Mouse (Mus musculus): ENCODE measurements at regions not wholly inside any gene's neighbourhood (a gene's known extent, or its start where the extent isn't known, plus 50 kb on each side); places are given as distances from the start of the nearest gene placed in this dataset.

DNA sequence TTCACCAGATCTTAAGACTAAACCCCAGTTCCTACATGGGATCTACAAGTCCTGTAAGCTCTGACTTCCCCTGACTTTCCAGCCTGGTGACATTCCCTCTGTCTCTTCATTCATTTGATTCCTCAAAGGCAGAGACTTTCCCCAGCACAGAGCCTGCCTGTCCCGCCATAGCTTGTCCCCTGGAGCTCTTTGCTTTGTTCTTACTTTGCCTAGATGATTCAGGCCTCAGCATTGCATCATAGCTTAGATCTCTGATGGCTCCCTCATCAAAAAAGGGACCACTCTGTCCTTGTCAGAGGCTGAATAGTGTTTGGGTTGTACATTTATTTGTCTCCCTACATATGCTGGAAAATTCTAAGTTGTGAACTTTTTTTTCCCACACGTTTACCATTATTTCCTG, 57.6 kb upstream of the Exoc6 start:
- no peak overlapping the region for H3K4me3 ChIP-seq (ENCODE audit: low read depth, low read length)
- no peak overlapping the region for H3K4me2 ChIP-seq (replicated peaks; ENCODE audit: low read depth, low read length)
- 61% methylated on average over 2 of the region's 2 CpGs for WGBS
- H3K9ac ChIP-seq (replicated peaks; ENCODE audit: low read depth): no peak overlapping the region
- no peaks in the 10 kb centered on the region for H3K36me3 ChIP-seq (ENCODE audit: insufficient read depth, low read length)
- no peak for ATAC-seq
- no peaks in the 10 kb centered on the region; the same call in 1 of the 2 replicates for H3K4me1 ChIP-seq (ENCODE audit: insufficient read depth, low read depth, low read length)
- TF ChIP-seq EP300 (IDR thresholded peaks at IDR 0.05) (no peak), CTCF (IDR thresholded peaks at IDR 0.05) (no peak)
- no peaks in the 10 kb centered on the region for H3K27me3 ChIP-seq (replicated peaks; ENCODE audit: insufficient read depth, low read length)
- H3K9me3 ChIP-seq (ENCODE audit: low read length): no peaks in the 10 kb centered on the region
- no peak for DNase-seq (ENCODE audit: low spot score)
- no peak overlapping the region for H3K27ac ChIP-seq (ENCODE audit: low read length)

DNA sequence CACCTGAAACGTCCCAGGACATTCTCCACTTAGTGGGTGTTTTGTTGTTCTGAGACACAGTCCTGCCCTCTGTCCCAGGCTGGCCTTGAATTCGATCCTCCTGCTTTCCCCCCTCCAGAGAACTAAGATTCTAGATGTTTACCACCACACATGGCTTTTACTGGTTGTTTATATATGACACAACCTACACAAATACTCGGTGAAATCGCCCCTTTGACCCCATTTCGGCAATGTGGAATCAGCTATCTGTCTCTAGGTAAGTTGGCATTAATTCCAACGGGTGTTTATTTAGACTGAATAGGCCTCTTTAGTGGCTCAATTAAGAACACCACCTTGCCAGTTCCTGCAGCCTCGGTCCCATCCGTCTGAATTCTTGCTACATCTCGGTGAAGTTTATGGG, 56.8 kb upstream of the Exoc6 start:
- H3K27ac ChIP-seq (ENCODE audit: low read length): no peak overlapping the region
- DNase-seq (ENCODE audit: low spot score) (no peak), ATAC-seq (no peak)
- 30% methylated on average over 9 of the region's 9 CpGs for WGBS
- H3K27me3 ChIP-seq (replicated peaks; ENCODE audit: insufficient read depth, low read length): no peaks in the 10 kb centered on the region
- no peak overlapping the region for H3K4me2 ChIP-seq (replicated peaks; ENCODE audit: low read depth, low read length)
- no peak overlapping the region for H3K9ac ChIP-seq (replicated peaks; ENCODE audit: low read depth)
- H3K9me3 ChIP-seq (ENCODE audit: low read length): no peaks in the 10 kb centered on the region
- H3K36me3 ChIP-seq (ENCODE audit: insufficient read depth, low read length): no peaks in the 10 kb centered on the region
- H3K4me3 ChIP-seq (ENCODE audit: low read depth, low read length): no peak overlapping the region
- no peak for TF ChIP-seq CTCF (IDR thresholded peaks at IDR 0.05)
- no peak for TF ChIP-seq EP300 (IDR thresholded peaks at IDR 0.05)
- no peaks in the 10 kb centered on the region; the same call in 1 of the 2 replicates for H3K4me1 ChIP-seq (ENCODE audit: insufficient read depth, low read depth, low read length)

GRCm38 (mm10) chr19:37493921-37494485, 56.2 kb upstream of the Exoc6 start:
- no peak overlapping the region for H3K4me2 ChIP-seq (replicated peaks; ENCODE audit: low read depth, low read length)
- no peaks in the 10 kb centered on the region; the same call in 1 of the 2 replicates for H3K4me1 ChIP-seq (ENCODE audit: insufficient read depth, low read depth, low read length)
- H3K9ac ChIP-seq (replicated peaks; ENCODE audit: low read depth): no peak overlapping the region
- DNase-seq (ENCODE audit: low spot score) (peak; percentile 51), ATAC-seq (peak; percentile 57)
- H3K9me3 ChIP-seq (ENCODE audit: low read length): no peaks in the 10 kb centered on the region
- H3K27me3 ChIP-seq (replicated peaks; ENCODE audit: insufficient read depth, low read length): no peaks in the 10 kb centered on the region
- no peak overlapping the region for H3K4me3 ChIP-seq (ENCODE audit: low read depth, low read length)
- H3K36me3 ChIP-seq (ENCODE audit: insufficient read depth, low read length): no peaks in the 10 kb centered on the region
- WGBS: 12% methylated on average over 10 of the region's 10 CpGs
- H3K27ac ChIP-seq (ENCODE audit: low read length): no peak overlapping the region
- TF ChIP-seq CTCF (IDR thresholded peaks at IDR 0.05) (no peak), EP300 (IDR thresholded peaks at IDR 0.05) (peak; percentile 71)

DNA sequence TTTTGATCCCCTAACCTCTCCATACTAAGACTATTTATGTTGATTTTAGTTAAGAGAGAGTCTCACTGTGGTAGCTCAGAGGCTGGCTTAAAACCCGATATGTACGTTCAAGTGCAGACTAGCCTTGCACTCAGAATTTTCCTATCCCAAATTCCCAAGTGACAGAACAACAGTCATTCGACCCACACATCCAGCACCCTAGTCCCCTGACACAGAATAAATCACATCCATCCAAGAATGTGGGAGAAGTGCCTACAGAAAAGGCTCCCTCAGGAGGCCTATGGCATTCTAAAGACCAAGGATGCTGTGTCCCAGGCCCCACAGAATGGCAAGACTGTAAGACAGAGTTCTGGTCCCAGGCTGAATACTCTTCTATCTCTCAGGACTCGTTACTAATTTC, 55.4 kb upstream of the Exoc6 start:
- no peak for ATAC-seq
- TF ChIP-seq EP300 (IDR thresholded peaks at IDR 0.05) (no peak), CTCF (IDR thresholded peaks at IDR 0.05) (no peak)
- H3K4me1 ChIP-seq (ENCODE audit: insufficient read depth, low read depth, low read length): no peaks in the 10 kb centered on the region; the same call in 1 of the 2 replicates
- H3K4me3 ChIP-seq (ENCODE audit: low read depth, low read length): no peak overlapping the region
- no peak for DNase-seq (ENCODE audit: low spot score)
- no peak overlapping the region for H3K4me2 ChIP-seq (replicated peaks; ENCODE audit: low read depth, low read length)
- WGBS: 68% methylated on average over 4 of the region's 4 CpGs
- H3K27ac ChIP-seq (ENCODE audit: low read length): no peak overlapping the region
- H3K9me3 ChIP-seq (ENCODE audit: low read length): no peaks in the 10 kb centered on the region
- H3K27me3 ChIP-seq (replicated peaks; ENCODE audit: insufficient read depth, low read length): no peaks in the 10 kb centered on the region
- no peak overlapping the region for H3K9ac ChIP-seq (replicated peaks; ENCODE audit: low read depth)
- H3K36me3 ChIP-seq (ENCODE audit: insufficient read depth, low read length): no peaks in the 10 kb centered on the region

GRCm38 (mm10) chr19:37495319-37496270, 54.6 kb upstream of the Exoc6 start:
- Histone ChIP-seq H3K4me2 (replicated peaks; ENCODE audit: low read depth, low read length) (no peak overlapping the region), H3K9ac (replicated peaks; ENCODE audit: low read depth) (no peak overlapping the region), H3K27ac (ENCODE audit: low read length) (no peak overlapping the region), H3K36me3 (ENCODE audit: insufficient read depth, low read length) (no peaks in the 10 kb centered on the region), H3K27me3 (replicated peaks; ENCODE audit: insufficient read depth, low read length) (no peaks in the 10 kb centered on the region), H3K4me3 (ENCODE audit: low read depth, low read length) (no peak overlapping the region), H3K9me3 (ENCODE audit: low read length) (no peaks in the 10 kb centered on the region), H3K4me1 (ENCODE audit: insufficient read depth, low read depth, low read length) (no peaks in the 10 kb centered on the region; the same call in 1 of the 2 replicates)
- TF ChIP-seq CTCF (IDR thresholded peaks at IDR 0.05): peak; percentile 33
- no peak for TF ChIP-seq EP300 (IDR thresholded peaks at IDR 0.05)
- 72% methylated on average over 22 of the region's 22 CpGs for WGBS
- ATAC-seq (no peak), DNase-seq (ENCODE audit: low spot score) (peak; percentile 60)

GRCm38 (mm10) chr19:37496759-37497158, 53.5 kb upstream of the Exoc6 start:
- H3K27me3 ChIP-seq (replicated peaks; ENCODE audit: insufficient read depth, low read length): no peaks in the 10 kb centered on the region
- H3K4me1 ChIP-seq (ENCODE audit: insufficient read depth, low read depth, low read length): no peaks in the 10 kb centered on the region; the same call in 1 of the 2 replicates
- WGBS: 88% methylated on average over 8 of the region's 8 CpGs
- H3K36me3 ChIP-seq (ENCODE audit: insufficient read depth, low read length): no peaks in the 10 kb centered on the region
- ATAC-seq (no peak), DNase-seq (ENCODE audit: low spot score) (no peak)
- TF ChIP-seq CTCF (IDR thresholded peaks at IDR 0.05) (peak; percentile 18; the same call in 1 of the 2 replicates), EP300 (IDR thresholded peaks at IDR 0.05) (no peak)
- no peak overlapping the region for H3K9ac ChIP-seq (replicated peaks; ENCODE audit: low read depth)
- no peak overlapping the region for H3K27ac ChIP-seq (ENCODE audit: low read length)
- H3K9me3 ChIP-seq (ENCODE audit: low read length): no peaks in the 10 kb centered on the region
- no peak overlapping the region for H3K4me3 ChIP-seq (ENCODE audit: low read depth, low read length)
- no peak overlapping the region for H3K4me2 ChIP-seq (replicated peaks; ENCODE audit: low read depth, low read length)

Measured in lung, postnatal 0 days (tissue).